Mouse (Mus musculus): ENCODE measurements at regions not wholly inside any gene's neighbourhood (a gene's known extent, or its start where the extent isn't known, plus 50 kb on each side); places are given as distances from the start of the nearest gene placed in this dataset.
A peak's percentile ranks its signal among the peaks of the same experiment; 100 is the strongest.

- Histone ChIP-seq H3K27me3 (replicated peaks; ENCODE audit: insufficient read depth, low read length) (no peaks in the 10 kb centered on the region), H3K36me3 (ENCODE audit: insufficient read depth, low read length) (no peaks in the 10 kb centered on the region), H3K4me2 (replicated peaks; ENCODE audit: low read depth, low read length) (no peak overlapping the region), H3K9ac (replicated peaks; ENCODE audit: low read depth) (no peak overlapping the region), H3K9me3 (ENCODE audit: low read length) (no peaks in the 10 kb centered on the region), H3K4me1 (ENCODE audit: insufficient read depth, low read depth, low read length) (peaks cover 13% of the 10 kb centered on the region; the same call in 1 of the 2 replicates), H3K27ac (ENCODE audit: low read length) (no peak overlapping the region), H3K4me3 (ENCODE audit: low read depth, low read length) (no peak overlapping the region)
- WGBS = 47% methylated on average over 7 of the region's 7 CpGs
- DNase-seq (ENCODE audit: low spot score) (peak; percentile 71), ATAC-seq (peak; percentile 78)
- TF ChIP-seq CTCF (IDR thresholded peaks at IDR 0.05) (no peak), EP300 (IDR thresholded peaks at IDR 0.05) (peak; percentile 48; the same call in 1 of the 2 replicates)
Observed at GRCm38 (mm10) chr6:112223325-112223724, 50.2 kb upstream of the Lmcd1 start.
